Mouse (Mus musculus) forelimb bud, embryonic 11.5 days (tissue): Measurements from ENCODE around the gene Lca5l.
"Not testable (repeated sequence)": the region's sequence is repeated elsewhere in the genome, so short reads cannot be mapped to it uniquely, and the experiment has no call there.

Experiments used
- DNase-seq: peaks from one replicate; pipeline ENCODE4 v3.0.0-alpha.2; 2012; ENCODE audit warnings: low read depth, low spot score

Gene Lca5l

DNA sequence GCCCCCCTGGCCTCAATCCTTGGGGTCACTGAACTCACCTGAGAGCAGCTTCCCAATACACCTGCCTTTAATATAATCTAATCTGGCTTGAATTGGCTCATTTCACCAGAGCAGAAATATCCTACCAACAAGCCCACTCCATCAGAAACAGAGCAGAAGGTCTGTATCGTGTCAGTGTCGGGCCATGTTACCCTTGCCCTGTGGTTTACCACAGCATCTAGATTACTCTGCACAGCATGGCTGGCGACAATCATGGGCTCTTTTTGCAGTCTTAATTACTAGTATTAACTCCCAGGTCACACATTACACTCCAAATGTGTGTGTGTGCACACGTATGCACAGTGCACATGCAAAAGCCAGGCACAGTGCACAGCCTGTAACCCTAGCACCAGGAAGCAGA is 23.2 kb downstream of the Lca5l start:
- DNase-seq: no peak

DNA sequence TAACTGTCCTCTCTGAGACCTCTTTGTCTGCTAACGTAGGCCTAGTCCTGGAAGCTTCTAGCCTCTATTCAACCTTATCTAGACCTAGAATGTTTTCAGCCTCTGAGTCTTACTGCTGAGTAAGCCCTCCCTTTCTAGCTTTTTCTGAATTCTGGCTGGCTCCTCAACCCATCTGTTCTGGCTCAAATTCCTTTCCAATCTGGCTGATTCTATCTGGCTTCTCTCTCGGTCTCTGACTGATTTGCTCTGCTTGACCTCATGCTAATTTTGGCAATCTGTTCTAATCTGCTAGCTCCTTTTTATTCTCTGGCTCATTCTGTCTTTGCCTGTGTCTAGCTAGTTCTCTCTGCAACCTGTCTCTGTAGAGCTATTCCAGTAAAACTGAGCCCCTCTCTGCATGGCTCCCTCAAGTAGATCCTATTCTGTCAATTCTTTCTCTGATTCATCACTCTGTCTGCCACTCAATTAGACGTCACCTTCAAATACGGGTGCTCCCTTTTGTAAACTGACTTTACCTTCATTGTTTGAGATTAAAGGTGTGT is 26.3 kb downstream of the Lca5l start:
- no peak for DNase-seq

DNA sequence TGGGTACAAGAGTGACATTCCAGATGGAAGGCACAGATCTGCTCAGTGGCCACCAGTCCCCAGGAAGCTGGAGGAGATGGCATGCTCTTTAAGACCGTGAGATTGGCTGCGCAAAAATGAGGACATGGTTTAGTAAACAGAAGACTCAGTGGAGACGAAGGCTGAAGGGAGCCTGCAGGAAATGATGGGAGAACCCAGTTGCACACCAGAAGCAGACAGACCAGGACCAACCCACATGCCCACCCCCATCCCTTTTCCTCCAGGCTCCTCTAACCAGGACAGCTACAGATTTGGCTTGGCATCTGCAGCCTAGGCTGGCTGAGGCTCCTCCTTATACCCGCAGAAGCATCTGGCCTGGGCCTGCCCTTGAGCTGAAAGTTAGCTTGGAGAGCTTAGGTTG is 30.7 kb downstream of the Lca5l start:
- no peak for DNase-seq

DNA sequence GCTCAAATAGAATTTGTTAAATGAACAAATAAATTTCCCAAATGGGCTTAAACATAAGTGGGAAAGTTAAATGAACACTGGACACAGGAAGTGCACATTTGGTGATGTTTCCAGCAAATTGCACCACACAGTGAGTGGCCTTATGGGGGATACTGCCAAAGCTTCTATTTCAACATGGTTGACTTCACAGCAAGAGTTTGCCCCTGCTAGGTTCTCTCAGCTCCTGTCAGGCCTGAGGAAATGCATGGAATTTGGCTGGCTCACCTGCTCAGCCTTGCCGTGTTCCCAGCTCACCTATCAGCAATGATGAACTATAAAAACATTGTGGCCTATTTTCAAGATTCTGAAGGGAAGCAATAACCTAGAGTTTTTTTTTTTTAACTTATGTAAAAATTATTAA is 31.1 kb downstream of the Lca5l start:
- no peak for DNase-seq

DNA sequence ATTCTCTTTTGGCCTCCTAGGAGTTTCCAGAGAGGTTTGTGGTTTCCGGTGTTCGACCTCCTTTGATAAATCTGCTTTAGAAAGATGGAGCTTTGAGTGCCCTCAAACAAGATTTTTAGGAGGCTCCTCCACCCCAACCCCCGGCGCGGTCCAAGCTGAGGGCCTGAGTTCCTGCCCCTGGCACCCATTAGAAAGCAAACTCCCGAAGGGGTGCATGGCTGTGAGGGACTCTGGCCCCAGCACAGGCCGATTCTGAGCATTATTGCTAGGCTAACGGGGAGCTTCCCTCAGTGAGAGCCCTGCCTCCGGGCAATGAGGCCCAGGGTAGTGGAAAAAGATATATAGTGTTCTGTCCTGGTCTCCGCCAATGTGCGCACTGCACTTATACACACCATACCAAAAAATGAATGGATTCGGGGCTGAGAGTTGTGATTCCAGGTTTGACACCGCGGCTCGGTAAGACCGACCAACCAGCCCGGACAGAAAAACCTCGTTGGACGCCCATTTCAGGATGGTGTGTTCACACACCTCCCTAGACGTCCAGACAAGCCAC is 32.2 kb downstream of the Lca5l start:
- no peak for DNase-seq

DNA sequence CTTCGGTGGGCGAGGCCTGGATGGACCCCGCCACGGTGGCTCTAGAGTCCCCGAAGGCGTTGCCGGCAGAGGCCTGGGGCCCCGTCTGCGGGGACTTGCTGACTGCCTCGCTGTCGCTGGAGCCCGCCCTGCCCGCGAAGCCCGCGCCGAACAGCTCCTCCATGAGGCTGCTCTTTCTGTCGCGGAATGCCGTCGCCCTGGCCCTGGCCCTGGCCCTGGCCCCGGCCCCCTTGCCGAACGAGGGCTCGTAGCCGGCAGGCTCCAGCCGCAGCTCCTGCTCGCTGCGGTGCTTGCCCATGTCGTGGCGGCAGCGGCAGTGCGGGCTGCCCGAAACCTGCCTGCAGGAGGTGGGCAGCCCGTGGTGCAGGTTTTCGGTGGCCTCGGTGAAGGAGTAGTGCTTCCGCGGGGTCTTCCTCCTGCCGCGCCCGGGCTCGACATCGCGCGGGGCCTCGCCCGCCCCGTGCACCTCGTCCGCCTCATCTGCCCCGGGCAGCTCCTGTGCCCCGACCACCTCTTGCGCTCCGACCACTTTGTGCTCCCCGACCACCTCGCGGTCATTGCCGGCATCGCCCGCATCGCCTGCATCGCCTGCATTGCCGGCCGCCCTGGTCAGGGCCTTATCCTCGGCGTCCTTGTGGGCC is 32.9 kb downstream of the Lca5l start:
- peak; percentile 65 for DNase-seq

DNA sequence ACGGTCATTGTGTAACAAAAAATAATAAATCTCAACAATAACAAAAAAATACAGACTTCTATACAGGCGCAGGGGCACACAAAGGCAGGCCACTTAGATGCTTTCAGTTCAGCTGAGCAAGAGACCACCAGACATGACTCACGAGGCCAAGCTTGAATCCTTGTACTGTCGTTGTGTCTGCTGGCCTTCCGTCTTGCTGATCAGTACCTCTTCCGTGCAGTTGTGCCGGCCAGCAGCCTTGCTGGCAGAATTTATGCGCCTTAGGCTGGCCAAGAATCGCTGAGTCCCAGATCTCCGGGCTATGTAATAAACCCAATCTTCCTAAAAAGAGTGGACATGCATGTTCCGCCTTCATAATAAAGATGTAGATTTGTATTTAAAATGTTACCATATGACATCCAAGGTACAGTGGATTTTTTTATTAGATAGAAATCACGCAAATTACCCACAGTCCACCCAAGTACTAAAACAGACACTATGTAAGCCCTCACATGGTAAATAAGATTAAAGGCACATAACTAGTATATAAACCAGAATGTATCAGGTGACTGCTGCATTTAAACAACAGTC is 33.5 kb downstream of the Lca5l start:
- DNase-seq: no peak

DNA sequence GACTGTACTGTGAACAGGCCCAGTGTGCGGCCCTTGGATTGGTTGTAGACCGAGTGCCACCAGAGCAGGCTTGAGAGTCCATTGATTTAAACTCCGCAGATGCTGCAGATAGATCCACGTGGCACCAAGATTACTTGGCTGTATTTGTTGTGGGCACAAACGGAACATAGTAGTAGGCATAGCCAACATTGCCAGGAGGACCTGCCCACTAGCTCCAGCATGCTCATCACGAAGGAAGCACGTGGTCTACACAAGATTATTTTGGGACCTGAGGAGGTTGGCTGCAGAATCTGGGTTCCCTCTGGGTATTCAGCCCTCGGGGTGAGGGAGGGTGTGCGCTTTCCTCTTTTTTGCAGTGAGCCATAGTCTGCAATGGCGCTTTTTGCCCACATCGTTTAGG is 34.9 kb downstream of the Lca5l start:
- DNase-seq: no peak

DNA sequence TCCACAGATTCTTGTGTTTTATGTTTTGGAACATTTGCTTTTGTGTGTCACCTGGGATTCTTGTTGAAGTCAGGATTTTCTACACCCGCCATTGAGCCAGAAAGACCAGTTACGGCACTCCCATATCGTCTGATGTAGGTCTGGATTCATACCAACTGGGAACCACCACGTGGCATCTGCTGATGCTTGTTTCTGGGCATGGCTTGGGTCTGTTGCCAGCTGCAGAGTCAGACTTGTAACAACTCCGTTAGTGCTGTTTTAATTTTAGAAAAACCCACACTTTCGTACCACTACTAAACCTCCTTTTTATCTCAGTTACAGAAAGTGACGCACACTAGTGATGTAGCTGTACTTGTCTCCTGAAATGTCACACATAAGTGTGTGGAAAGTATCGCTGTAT is 36.1 kb downstream of the Lca5l start:
- DNase-seq: no peak

DNA sequence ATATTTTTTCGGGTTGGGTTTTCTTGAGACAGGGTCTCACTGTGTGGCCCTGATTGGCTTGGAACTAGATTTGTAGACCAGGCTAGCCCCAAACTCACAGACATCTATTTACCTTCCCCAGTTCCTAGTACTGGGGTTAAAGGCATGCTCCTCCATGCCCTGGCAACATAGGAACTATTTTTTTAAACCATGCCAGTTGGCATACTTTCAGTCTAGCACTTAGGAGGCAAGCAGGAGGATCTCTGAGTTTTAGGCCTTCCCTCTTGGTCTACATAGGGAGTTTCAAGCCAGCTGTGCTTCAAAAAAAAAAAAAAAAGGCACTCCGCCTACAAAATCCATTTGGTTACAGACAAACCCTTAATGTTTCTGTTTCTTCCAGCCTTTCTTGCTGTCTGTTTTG is 37.6 kb downstream of the Lca5l start:
- DNase-seq: no peak

DNA sequence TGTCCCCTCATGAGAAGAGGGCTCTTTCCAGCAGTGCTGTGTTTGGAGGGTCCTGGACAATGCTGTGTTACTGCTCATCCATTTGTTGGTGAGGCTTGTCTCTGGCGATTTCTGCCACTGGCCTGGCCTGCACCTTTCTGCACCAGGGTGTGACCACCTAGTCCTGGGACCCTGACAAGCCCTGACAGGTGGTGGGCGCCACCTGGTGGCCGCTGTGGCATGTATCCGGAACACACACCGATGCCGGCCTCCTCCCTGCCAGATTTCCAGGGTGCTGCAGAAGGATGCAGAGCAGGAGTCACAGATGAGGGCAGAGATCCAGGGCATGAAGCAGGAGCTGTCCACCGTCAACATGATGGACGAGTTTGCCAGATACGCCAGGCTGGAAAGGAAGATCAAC is 40.5 kb downstream of the Lca5l start:
- DNase-seq: peak; percentile 64

DNA sequence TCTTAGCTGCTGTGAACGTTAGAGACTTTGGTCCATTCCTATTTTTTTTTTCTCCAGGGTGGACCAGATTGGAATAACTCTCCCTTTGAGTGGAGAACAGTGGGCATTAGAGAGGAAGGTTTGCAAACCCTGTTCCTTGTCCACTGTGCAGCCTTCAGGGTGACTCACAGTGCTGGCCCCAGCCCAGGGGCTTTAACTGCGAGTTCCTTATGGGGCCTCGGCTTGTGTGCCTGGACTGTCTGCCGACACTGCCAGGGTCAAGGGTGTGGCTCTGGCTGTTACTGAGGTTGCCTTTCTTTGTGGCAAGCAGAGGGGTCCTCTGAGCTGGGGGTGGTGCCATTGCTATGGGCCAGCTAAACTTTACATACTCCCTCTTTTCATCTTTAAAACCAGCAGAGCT is 41.1 kb downstream of the Lca5l start:
- no peak for DNase-seq

DNA sequence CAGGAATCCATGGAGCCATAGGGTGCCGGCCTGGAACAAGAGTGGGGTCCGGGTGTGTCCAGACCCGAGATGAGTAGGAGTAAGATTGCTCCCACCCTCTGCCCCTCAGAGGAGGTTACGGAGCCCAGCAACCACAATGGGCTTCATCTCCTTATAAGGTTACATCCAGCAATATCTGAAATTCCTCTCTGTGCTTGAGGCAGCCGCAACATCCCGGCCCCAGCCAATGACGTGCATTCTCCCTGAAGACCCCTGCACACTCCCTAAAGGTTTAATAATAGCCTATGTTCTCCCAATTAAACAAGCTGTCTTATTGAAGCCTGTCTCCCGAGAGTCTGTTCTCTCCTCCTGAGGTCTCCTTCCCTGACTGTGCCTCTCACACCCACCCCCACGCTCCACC is 42.8 kb downstream of the Lca5l start:
- no peak for DNase-seq

DNA sequence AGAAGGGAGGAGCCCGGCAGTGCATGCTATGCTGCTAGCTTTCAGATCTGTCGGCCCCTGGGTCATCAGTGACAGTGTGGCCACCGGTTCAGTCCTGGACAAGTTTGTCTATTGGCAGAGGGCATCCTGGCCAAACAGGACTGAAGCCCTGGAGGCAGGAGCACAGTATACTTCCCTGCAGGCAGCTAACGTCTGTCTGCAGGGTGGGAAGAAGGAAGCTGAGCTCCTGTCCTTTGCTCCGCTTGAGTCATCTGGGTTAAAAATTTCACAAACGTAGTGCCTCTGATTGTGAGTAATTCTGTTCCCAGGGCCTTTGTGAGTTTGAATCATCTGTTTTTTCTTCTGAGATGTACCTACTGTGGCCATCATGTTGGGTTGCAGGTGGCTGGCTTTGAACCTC is 43.2 kb downstream of the Lca5l start:
- no peak for DNase-seq

DNA sequence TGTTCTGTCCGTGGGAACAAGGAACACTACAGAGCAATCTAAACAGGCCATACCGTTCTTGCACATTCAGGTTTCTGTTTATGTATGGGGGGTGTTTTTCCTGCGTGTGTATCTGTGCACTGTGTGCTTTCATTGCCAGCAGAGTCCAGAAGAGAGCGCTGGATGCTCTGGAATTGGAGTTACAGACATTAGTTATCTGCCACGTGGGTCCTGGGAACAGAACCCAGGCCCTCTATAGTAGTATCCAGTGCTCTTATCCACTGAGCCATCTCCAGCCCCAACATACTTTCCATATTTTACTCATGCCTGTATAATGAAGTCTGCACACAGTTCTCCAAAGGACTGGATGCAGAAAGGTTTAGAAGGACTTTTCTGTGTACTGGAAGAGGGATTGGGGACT is 46.3 kb downstream of the Lca5l start:
- no peak for DNase-seq

DNA sequence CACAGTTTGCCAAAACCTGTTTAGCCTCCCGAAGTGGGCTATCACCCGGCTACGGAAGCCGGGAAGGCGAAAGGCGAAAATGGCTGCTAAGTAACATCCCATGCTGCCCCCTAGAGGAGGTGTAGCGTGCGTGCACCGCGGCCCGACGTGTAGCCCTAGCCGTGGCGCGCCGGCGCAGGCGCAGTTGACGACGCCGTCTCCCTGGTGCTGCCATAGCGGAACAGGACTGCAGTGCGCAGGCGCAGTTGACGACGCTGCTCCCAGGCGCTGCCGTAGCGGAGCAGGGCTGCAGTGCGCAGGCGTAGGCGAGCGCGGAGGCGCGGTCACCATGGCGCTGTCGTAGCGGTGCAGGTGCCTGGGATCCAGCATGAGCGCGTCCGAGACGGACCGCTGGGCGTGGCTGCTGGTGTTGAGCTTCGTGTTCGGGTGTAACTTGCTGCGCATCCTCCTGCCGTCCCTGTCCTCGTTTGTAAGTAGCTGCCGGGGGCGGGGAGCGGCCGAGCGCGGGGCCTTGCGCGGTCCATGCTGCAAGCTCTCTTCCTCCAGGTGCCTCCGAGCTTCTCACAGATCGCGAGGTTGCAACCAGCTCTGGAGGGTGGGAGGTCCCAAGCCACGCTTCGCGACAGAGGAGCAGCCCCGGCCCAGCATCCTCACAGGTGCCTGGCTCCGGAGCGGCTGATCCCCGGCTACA is 46.8 kb downstream of the Lca5l start, which contains the start of gene Wrb:
Gene Wrb, plus strand, starts transcription at position 298 of the 691 bp plus-strand sequence.
- peak; percentile 100 for DNase-seq

DNA sequence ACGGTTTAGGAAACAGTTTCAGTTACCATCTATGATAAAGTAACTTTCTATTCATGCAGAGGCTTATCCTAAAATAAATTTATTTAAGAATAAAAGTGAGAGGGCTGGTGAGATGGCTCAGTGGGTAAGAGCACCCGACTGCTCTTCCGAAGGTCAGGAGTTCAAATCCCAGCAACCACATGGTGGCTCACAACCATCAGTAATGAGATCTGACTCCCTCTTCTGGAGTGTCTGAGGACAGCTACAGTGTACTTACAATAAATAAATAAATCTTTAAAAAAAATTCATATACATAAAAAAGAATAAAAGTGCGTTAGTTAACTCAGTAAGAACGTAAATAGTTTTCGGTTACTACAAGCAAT is 47.3 kb downstream of the Lca5l start:
- not testable (repeated sequence) for DNase-seq

DNA sequence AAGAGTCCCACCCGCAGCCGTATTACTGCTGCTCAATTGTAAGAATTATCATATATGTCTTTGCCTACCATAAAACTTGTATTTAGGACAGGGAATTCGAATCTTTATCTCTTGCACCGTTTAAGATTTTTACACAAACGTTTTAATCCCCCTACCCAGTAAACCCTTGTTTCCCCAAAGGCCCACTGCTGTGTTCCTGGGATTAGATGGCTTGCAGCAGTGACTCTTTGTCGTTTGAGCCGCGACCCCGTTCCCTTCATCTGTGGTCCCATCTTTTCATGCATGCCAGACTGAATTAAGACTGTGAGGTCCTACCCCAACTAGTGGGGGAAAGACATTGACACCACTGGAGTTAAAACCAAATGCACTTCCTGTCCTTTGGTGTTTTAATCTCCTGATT is 63.6 kb downstream of the Lca5l start:
- peak; percentile 35 for DNase-seq

DNA sequence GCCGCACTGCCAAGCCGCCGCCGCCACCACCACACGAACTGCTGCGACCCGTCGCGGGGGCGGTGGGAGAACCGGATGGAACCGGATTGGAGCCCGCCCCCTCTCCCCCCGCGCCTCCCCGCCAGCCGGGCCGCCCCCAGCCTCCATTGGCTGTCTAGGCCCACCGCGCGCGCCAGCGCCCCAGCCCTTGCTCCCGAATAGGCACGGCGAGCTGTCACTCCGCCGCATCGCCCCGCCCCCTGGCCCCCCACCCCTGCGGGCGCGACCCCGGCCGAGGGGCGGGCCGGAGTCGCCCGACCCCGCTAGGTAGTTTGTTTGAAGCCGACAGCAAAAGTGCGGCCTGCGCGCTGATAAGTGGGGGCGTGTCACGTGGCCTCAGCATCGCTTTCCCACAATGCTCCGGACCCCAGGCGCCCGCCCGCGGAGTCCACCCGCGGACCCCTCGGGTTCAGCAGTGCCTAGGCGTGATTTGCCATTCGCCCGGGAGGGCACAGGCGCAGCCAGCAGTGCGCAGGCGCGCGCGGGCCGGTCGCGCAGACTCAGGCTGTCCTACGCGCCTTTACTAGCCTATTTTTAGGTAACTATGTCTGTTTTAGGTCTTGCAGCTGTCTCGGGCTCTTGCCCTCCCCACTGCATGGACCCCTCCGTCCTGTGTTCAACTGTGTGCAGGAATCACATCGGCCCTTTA is 64.3 kb downstream of the Lca5l start, which contains the start of gene Hmgn1:
Gene Hmgn1, minus strand, starts transcription at position 73 of the 688 bp plus-strand sequence.
- DNase-seq: peak; percentile 98

DNA sequence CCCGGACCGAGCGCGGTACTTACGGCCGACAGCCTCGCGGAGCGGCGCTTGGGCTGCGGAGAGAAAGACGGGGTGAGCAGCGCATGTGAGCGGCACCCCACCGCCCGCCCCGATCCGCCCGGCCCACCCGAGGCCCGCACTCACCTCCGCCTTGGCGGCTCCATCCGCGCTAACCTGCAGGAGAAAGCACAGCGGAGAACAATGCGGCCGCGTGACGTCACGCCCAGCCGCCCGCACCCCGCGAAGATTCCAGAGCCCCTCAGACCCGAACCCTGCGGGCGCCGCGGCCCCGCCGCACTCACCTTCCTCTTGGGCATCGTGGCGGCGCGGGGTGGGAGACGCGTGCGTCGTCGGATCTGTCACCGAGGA is 64.8 kb downstream of the Lca5l start:
- DNase-seq: no peak

DNA sequence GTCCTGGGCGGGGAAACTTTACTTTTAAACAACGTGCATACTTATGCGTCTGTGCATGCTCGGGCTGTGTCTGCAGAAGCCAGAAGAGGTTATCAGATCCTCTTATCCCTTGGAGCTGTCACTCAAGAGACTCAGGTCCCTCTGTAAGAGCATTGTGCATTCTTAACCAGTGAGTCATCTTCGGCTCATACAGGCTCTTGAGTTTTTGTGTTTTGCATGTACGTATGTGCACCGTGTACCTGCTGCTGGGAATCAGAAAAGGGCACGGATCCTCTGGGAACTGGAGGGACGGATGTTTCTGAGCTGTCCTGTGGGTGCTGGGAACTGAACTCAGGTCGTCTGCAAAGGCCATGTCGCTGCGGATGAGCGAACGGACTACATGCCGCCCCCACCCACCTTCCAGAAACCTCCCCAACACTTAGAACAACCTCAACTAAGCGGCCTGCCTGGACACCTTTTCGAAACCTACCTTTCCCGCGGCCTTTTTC is 65.3 kb downstream of the Lca5l start:
- DNase-seq: no peak
